ENCODE assay signal across 8 mouse cellular contexts in genomic region chr11:17211258-17212140, GRCm38 (mm10). TPM values are rescaled to one million over a fixed set of nuclear protein-coding genes. Genes with fewer than 3 reads are reported as not detected.
DNase-seq lines count a peak whose midpoint lies in the region; ATAC-seq and TF ChIP-seq lines count a peak whose summit lies in the region.

Gene Pno1 (minus strand): TSS chr11:17211568.

- TF ChIP-seq EP300 in CH12.LX (IDR thresholded peaks at IDR 0.05; ENCODE audit: low read length), result no peak

- peaks cover 13 to 42% of the 10 kb centered on the region in 2 experiments; a peak in 3 of 4 replicates for H3K4me1 ChIP-seq in CH12.LX (ENCODE audit: control insufficient read depth in 1 of 2, insufficient read depth in 2 of 2)
- H3K4me1 ChIP-seq in forebrain, embryonic 11.5 days (replicated peaks; ENCODE audit: control insufficient read depth, insufficient read depth, low read length), result no peaks in the 10 kb centered on the region; the same call in 1 of the 2 replicates
- peaks cover 20% of the 10 kb centered on the region for H3K4me1 ChIP-seq in heart, embryonic 16.5 days (ENCODE audit: control insufficient read depth, insufficient read depth, low read length)
- H3K4me1 ChIP-seq in liver, embryonic 15.5 days (replicated peaks), result peaks cover 25% of the 10 kb centered on the region
- H3K4me1 ChIP-seq in neural tube, embryonic 12.5 days, result peaks cover 11% of the 10 kb centered on the region

- H3K36me3 ChIP-seq in CH12.LX (replicated peaks in 1 of 2; ENCODE audit: control insufficient read depth in 1 of 2, insufficient read depth in 1 of 2, low read length in 1 of 2), result peaks cover 21 to 45% of the 10 kb centered on the region in 2 experiments
- H3K36me3 ChIP-seq in forebrain, embryonic 11.5 days (ENCODE audit: control insufficient read depth, insufficient read depth, low read length), result no peaks in the 10 kb centered on the region; the same call in 1 of the 2 replicates
- H3K36me3 ChIP-seq in heart, embryonic 16.5 days (ENCODE audit: control insufficient read depth, insufficient read depth), result peaks cover 10% of the 10 kb centered on the region
- peaks cover 16% of the 10 kb centered on the region for H3K36me3 ChIP-seq in liver, embryonic 15.5 days (replicated peaks)
- H3K36me3 ChIP-seq in neural tube, embryonic 12.5 days, result peaks cover 15% of the 10 kb centered on the region

- ATAC-seq in forebrain, embryonic 11.5 days (replicated peaks; ENCODE audit: low FRiP score), result peak; percentile 99
- ATAC-seq in heart, embryonic 16.5 days (replicated peaks; ENCODE audit: extremely low read depth, insufficient read depth, low FRiP score), result peak; percentile 98
- ATAC-seq in liver, embryonic 15.5 days (ENCODE audit: insufficient read depth), result peak; percentile 97
- ATAC-seq in neural tube, embryonic 12.5 days (ENCODE audit: low FRiP score, low read depth), result peak; percentile 99

- TF ChIP-seq POLR2A in CH12.LX (IDR thresholded peaks at IDR 0.05; ENCODE audit: low read depth, low read length), result peak; percentile 80

- peak within 1 kb of the TSS; percentile 92 for H3K4me2 ChIP-seq in CH12.LX (ENCODE audit: insufficient read depth, low read depth, poor library complexity, severe bottlenecking)
- H3K4me2 ChIP-seq in forebrain, embryonic 11.5 days (ENCODE audit: low read depth, low read length, severe bottlenecking), result peak within 1 kb of the TSS; percentile 75
- peak within 1 kb of the TSS; percentile 90 for H3K4me2 ChIP-seq in heart, embryonic 16.5 days (ENCODE audit: low read depth, low read length)
- peak within 1 kb of the TSS; percentile 88 for H3K4me2 ChIP-seq in liver, embryonic 15.5 days
- peak within 1 kb of the TSS; percentile 58 for H3K4me2 ChIP-seq in neural tube, embryonic 12.5 days (replicated peaks)

- TF ChIP-seq RAD21 in CH12.LX (IDR thresholded peaks at IDR 0.05; ENCODE audit: low read depth, low read length), result no peak; the same call in 1 of the 2 replicates

- no peaks in the 10 kb centered on the region for H3K9me3 ChIP-seq in CH12.LX (replicated peaks; ENCODE audit: low read length)
- H3K9me3 ChIP-seq in forebrain, embryonic 11.5 days (ENCODE audit: control insufficient read depth, low read length), result no peaks in the 10 kb centered on the region
- H3K9me3 ChIP-seq in heart, embryonic 16.5 days (replicated peaks; ENCODE audit: control insufficient read depth, low read length), result no peaks in the 10 kb centered on the region
- H3K9me3 ChIP-seq in liver, embryonic 15.5 days (replicated peaks), result no peaks in the 10 kb centered on the region
- no peaks in the 10 kb centered on the region for H3K9me3 ChIP-seq in neural tube, embryonic 12.5 days

- in situ Hi-C loops in CH12.LX (cut with MboI; ENCODE audit: low pct_ligation_motif_present, low pct_unique_long_range_greater_than_20kb, low sequenced_read_pairs), result no loop called here

- peak within 1 kb of the TSS; percentile 77 for H3K9ac ChIP-seq in CH12.LX (ENCODE audit: insufficient read depth, low read depth)
- peak within 1 kb of the TSS; percentile 85 for H3K9ac ChIP-seq in forebrain, embryonic 11.5 days (ENCODE audit: low read length)
- H3K9ac ChIP-seq in heart, embryonic 16.5 days (ENCODE audit: low read length), result peak within 1 kb of the TSS; percentile 91
- H3K9ac ChIP-seq in liver, embryonic 15.5 days, result peak within 1 kb of the TSS; percentile 77
- H3K9ac ChIP-seq in neural tube, embryonic 12.5 days, result peak within 1 kb of the TSS; percentile 79

- peaks cover 39% of the 10 kb centered on the region for H3K79me2 ChIP-seq in CH12.LX (replicated peaks; ENCODE audit: control insufficient read depth, extremely low read depth, insufficient read depth, poor library complexity, severe bottlenecking)

- under 1% methylated on average over 65 of the region's 65 CpGs for WGBS in forebrain, embryonic 11.5 days
- WGBS in heart, embryonic 16.5 days, result under 1% methylated on average over 65 of the region's 65 CpGs
- WGBS in liver, embryonic 15.5 days (ENCODE audit: insufficient replicate concordance), result under 1% methylated on average over 65 of the region's 65 CpGs
- under 1% methylated on average over 65 of the region's 65 CpGs for WGBS in neural tube, embryonic 12.5 days

- H3K27me3 ChIP-seq in CH12.LX (replicated peaks), result no peaks in the 10 kb centered on the region
- no peaks in the 10 kb centered on the region for H3K27me3 ChIP-seq in forebrain, embryonic 11.5 days (ENCODE audit: control insufficient read depth, insufficient read depth, low read length)
- H3K27me3 ChIP-seq in heart, embryonic 16.5 days (ENCODE audit: control insufficient read depth, insufficient read depth, low read length), result no peaks in the 10 kb centered on the region
- H3K27me3 ChIP-seq in liver, embryonic 15.5 days, result no peaks in the 10 kb centered on the region
- no peaks in the 10 kb centered on the region for H3K27me3 ChIP-seq in neural tube, embryonic 12.5 days (replicated peaks)

- dilution Hi-C loops in CH12.LX (cut with MboI; ENCODE audit: extremely low pct_ligation_motif_present, extremely low pct_unique_long_range_greater_than_20kb, low sequenced_read_pairs), result no loop called here

- H3K27ac ChIP-seq in CH12.LX (ENCODE audit: insufficient read depth, low read depth), result peak within 1 kb of the TSS; percentile 74
- H3K27ac ChIP-seq in forebrain, embryonic 11.5 days (ENCODE audit: low read depth, low read length), result peak within 1 kb of the TSS; percentile 68
- peak within 1 kb of the TSS; percentile 73 for H3K27ac ChIP-seq in heart, embryonic 16.5 days (ENCODE audit: low read length)
- H3K27ac ChIP-seq in liver, embryonic 15.5 days (replicated peaks), result peak within 1 kb of the TSS; percentile 85
- no peak within 1 kb of the TSS for H3K27ac ChIP-seq in neural tube, embryonic 12.5 days

- H3K4me3 ChIP-seq in CH12.LX (replicated peaks in 1 of 3; ENCODE audit: low read depth in 2 of 3, low read length in 2 of 3, poor library complexity in 1 of 3), result peak within 1 kb of the TSS; percentile 75 to 94 (median 94)
- H3K4me3 ChIP-seq in forebrain, embryonic 11.5 days (ENCODE audit: low read depth, low read length), result peak within 1 kb of the TSS; percentile 86
- peak within 1 kb of the TSS; percentile 95 for H3K4me3 ChIP-seq in heart, embryonic 16.5 days (ENCODE audit: low read length)
- H3K4me3 ChIP-seq in liver, embryonic 15.5 days (replicated peaks), result peak within 1 kb of the TSS; percentile 86
- peak within 1 kb of the TSS; percentile 88 for H3K4me3 ChIP-seq in neural tube, embryonic 12.5 days

- peak; percentile 99 for DNase-seq in CH12.LX (ENCODE audit: extremely low read depth)
- peak; percentile 93 for DNase-seq in c-Kit-positive CD71-positive TER-119-negative erythroid progenitor cells, embryonic 14.5 days (ENCODE audit: low read depth)
- DNase-seq in forebrain, embryonic 11.5 days (ENCODE audit: low spot score), result peak; percentile 96
- DNase-seq in kidney, postnatal 36 days, result peak; percentile 98
- DNase-seq in telencephalon, adult 2 months (ENCODE audit: low read depth, low spot score), result peak; percentile 98

- peak in 1 of 2 experiments; percentile 32; a peak in 2 of 4 replicates for TF ChIP-seq CTCF in CH12.LX (conservative IDR thresholded peaks at IDR 0.05 in 1 of 2, IDR thresholded peaks at IDR 0.05 in 1 of 2; ENCODE audit: low read depth in 2 of 2, low read length in 2 of 2)

TF ChIP-seq in CH12.LX, 34 proteins besides CTCF, POLR2A, EP300 and RAD21 (continues in another document):
- TF ChIP-seq MEF2A (IDR thresholded peaks at IDR 0.05; ENCODE audit: borderline replicate concordance, low read depth, low read length) (peak; percentile 63), UBTF (IDR thresholded peaks at IDR 0.05; ENCODE audit: low read depth, low read length) (0 out of 2 replicates have a peak, but pooled peaks have one; percentile 38), KAT2A (IDR thresholded peaks at IDR 0.05; ENCODE audit: insufficient replicate concordance, low read length) (peak; percentile 94; the same call in 1 of the 2 replicates), ZNF384 (IDR thresholded peaks at IDR 0.05; ENCODE audit: low read depth, low read length) (no peak), MYC (IDR thresholded peaks at IDR 0.05; ENCODE audit: low read depth, low read length) (peak; percentile 97), TCF12 (IDR thresholded peaks at IDR 0.05; ENCODE audit: low read depth, low read length) (peak; percentile 72), GABPA (IDR thresholded peaks at IDR 0.05; ENCODE audit: insufficient replicate concordance, low read depth, low read length) (no peak; the same call in 1 of the 2 replicates), MAFK (IDR thresholded peaks at IDR 0.05; ENCODE audit: insufficient replicate concordance, low read length) (no peak), TBP (conservative IDR thresholded peaks at IDR 0.05; ENCODE audit: low read depth, low read length) (peak; percentile 91), ETS1 (conservative IDR thresholded peaks at IDR 0.05; ENCODE audit: low read depth, low read length) (no peak), MAX (IDR thresholded peaks at IDR 0.05; ENCODE audit: low read length) (peak; percentile 100), JUND (conservative IDR thresholded peaks at IDR 0.05; ENCODE audit: low read depth, low read length) (no peak), PAX5 (IDR thresholded peaks at IDR 0.05; ENCODE audit: low read length) (no peak), IRF4 (IDR thresholded peaks at IDR 0.05; ENCODE audit: low read depth, low read length) (peak; percentile 51; the same call in 1 of the 2 replicates), CHD1 (IDR thresholded peaks at IDR 0.05; ENCODE audit: low read depth, low read length) (no peak), ZC3H11A (IDR thresholded peaks at IDR 0.05; ENCODE audit: low read depth, low read length) (no peak), SMC3 (IDR thresholded peaks at IDR 0.05; ENCODE audit: low read depth, low read length) (no peak), RCOR1 (conservative IDR thresholded peaks at IDR 0.05; ENCODE audit: low read depth, low read length) (no peak), NELFE (IDR thresholded peaks at IDR 0.05; ENCODE audit: low read depth, low read length) (peak; percentile 72; the same call in 1 of the 2 replicates), JUN (IDR thresholded peaks at IDR 0.05; ENCODE audit: insufficient read depth, low read depth, low read length) (no peak), MAZ (IDR thresholded peaks at IDR 0.05; ENCODE audit: low read depth, low read length) (no peak), HCFC1 (IDR thresholded peaks at IDR 0.05; ENCODE audit: low read depth, low read length) (peak; percentile 93), BHLHE40 (IDR thresholded peaks at IDR 0.05; ENCODE audit: low read depth, low read length) (peak; percentile 80)

RNA-seq across cellular contexts. Expression of gene Pno1, which starts in this region (rescaled TPM):
- total RNA-seq in CH12.LX (2012; rRNA removed), result 82.7 and 129 TPM in 2 replicates
- total RNA-seq in CH12.LX (2014; rRNA removed), result 279 and 281 TPM in 2 replicates
- 151 and 155 TPM in 2 replicates for polyA plus RNA-seq in CH12.LX (2012; ENCODE audit: insufficient read length, low read depth)
- polyA plus RNA-seq in forebrain, embryonic 11.5 days (2014; fragmentation: Nextera tagmentation; extraction: Ambion mirVana), result 88.4 and 95.2 TPM in 2 replicates
- 43.4 and 51.6 TPM in 2 replicates for polyA plus RNA-seq in heart, embryonic 16.5 days (2015; fragmentation: Nextera tagmentation; extraction: Ambion mirVana)
- 29.3 and 34.1 TPM in 2 replicates for polyA plus RNA-seq in liver, embryonic 15.5 days (2015; fragmentation: Nextera tagmentation; extraction: Ambion mirVana)
- polyA plus RNA-seq in neural tube, embryonic 12.5 days (2016; fragmentation: Nextera tagmentation; extraction: Ambion mirVana), result 68.1 and 69.5 TPM in 2 replicates
